In the genomic region with DNA sequence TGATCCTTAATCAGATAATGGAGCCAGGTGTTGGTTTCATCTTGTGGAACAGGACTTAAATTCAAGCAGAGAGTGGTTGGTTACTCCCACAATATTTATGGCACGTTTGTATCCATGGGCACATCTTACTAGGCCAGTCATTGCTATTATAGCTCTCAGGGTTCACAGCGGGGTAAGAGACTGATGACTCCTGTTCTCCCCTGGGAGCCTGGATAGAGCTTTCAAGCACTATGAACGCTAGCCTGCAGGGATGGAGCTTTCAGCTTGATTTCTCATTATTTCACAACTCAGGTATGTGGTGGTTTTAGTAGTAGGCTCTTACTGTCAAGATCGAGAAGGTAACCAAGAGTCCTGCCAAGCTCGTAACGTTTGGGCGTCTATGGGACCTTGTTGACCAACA, we compare ENCODE assay signal across 50 mouse cellular contexts. TPM values are rescaled to one million over a fixed set of nuclear protein-coding genes. Genes with fewer than 3 reads are reported as not detected.
"Had no signal": no experiment of that assay in that cellular context is flagged by ENCODE, and none has a peak within 500 bp of the region (broad histone marks: within the 10 kb centered on the region; RNA-seq: fewer than 3 reads in every experiment).

No protein-coding gene starts in this region.

- H3K4me2 ChIP-seq: heart, embryonic 11.5 days; heart, embryonic 13.5 days; heart, embryonic 15.5 days; hindbrain, embryonic 12.5 days; hindbrain, embryonic 13.5 days; hindbrain, embryonic 14.5 days; hindbrain, embryonic 15.5 days; intestine, embryonic 15.5 days; kidney, embryonic 15.5 days had no signal

- H3K4me3 ChIP-seq: heart, embryonic 13.5 days; heart, embryonic 15.5 days; hindbrain, embryonic 10.5 days; hindbrain, embryonic 12.5 days; hindbrain, embryonic 13.5 days; hindbrain, embryonic 15.5 days; intestine, embryonic 15.5 days; kidney, embryonic 15.5 days; layer of hippocampus, adult 2 months; left cerebral cortex, adult 2 months had no signal

- H3K4me1 ChIP-seq: heart, embryonic 13.5 days; heart, embryonic 15.5 days; hindbrain, embryonic 10.5 days; hindbrain, embryonic 12.5 days; hindbrain, embryonic 13.5 days; hindbrain, embryonic 15.5 days; intestine, embryonic 15.5 days; kidney, embryonic 15.5 days had no signal

- H3K36me3 ChIP-seq: heart, embryonic 13.5 days; heart, embryonic 15.5 days; hindbrain, embryonic 10.5 days; hindbrain, embryonic 12.5 days; hindbrain, embryonic 13.5 days; hindbrain, embryonic 15.5 days; intestine, embryonic 15.5 days; kidney, embryonic 15.5 days had no signal

- H3K9me3 ChIP-seq: heart, embryonic 13.5 days; heart, embryonic 15.5 days; hindbrain, embryonic 10.5 days; hindbrain, embryonic 12.5 days; hindbrain, embryonic 13.5 days; hindbrain, embryonic 15.5 days; intestine, embryonic 15.5 days; kidney, embryonic 15.5 days had no signal

- ATAC-seq: hindbrain, embryonic 16.5 days; hindbrain, postnatal 0 days; inflammation-experienced regulatory T-cells, adult 6 months; intestine, embryonic 15.5 days; intestine, embryonic 16.5 days; intestine, postnatal 0 days had no signal

- H3K27me3 ChIP-seq: heart, embryonic 13.5 days; heart, embryonic 15.5 days; hindbrain, embryonic 12.5 days; hindbrain, embryonic 13.5 days; hindbrain, embryonic 15.5 days; intestine, embryonic 15.5 days; kidney, embryonic 15.5 days had no signal

- H3K27ac ChIP-seq: heart, embryonic 13.5 days; heart, embryonic 15.5 days; hindbrain, embryonic 10.5 days; hindbrain, embryonic 12.5 days; hindbrain, embryonic 13.5 days; hindbrain, embryonic 14.5 days; hindbrain, embryonic 15.5 days; hindbrain, postnatal 0 days; intestine, embryonic 15.5 days; kidney, embryonic 15.5 days; kidney, postnatal 0 days; layer of hippocampus, adult 2 months; left cerebral cortex, adult 2 months had no signal

- H3K9ac ChIP-seq: heart, embryonic 13.5 days; heart, embryonic 15.5 days; hindbrain, embryonic 12.5 days; hindbrain, embryonic 13.5 days; hindbrain, embryonic 14.5 days; hindbrain, embryonic 15.5 days; intestine, embryonic 15.5 days; kidney, embryonic 15.5 days had no signal

- DNase-seq: heart, postnatal 10 days; heart, postnatal 14 days; heart, postnatal 36 days; heart, postnatal 4 days; kidney, adult 11 months; kidney, adult 18-20 months; kidney, adult 2 months; kidney, adult 8-10 months; kidney, adult 9 months; kidney, postnatal 10 days; kidney, postnatal 14 days; kidney, postnatal 25 days; kidney, postnatal 4 days; layer of hippocampus, adult 9-11 months; layer of hippocampus, postnatal 36 days had no signal

RNA-seq across cellular contexts. Expression of a gene that starts 7.5 kb away (rescaled TPM):
- total RNA-seq: heart, postnatal 10 days; heart, postnatal 14 days; heart, postnatal 25 days; heart, postnatal 36 days; heart, postnatal 4 days; hematopoietic stem cell, adult 5-6 weeks; hindbrain, postnatal 0 days; layer of hippocampus, adult 18-20 months; layer of hippocampus, adult 2 months; layer of hippocampus, adult 8-10 months; layer of hippocampus, postnatal 10 days; layer of hippocampus, postnatal 14 days; layer of hippocampus, postnatal 25 days; left cerebral cortex, adult 18-20 months; left cerebral cortex, adult 2 months; left cerebral cortex, adult 8-10 months had no signal
- polyA plus RNA-seq: heart, embryonic 13.5 days; heart, embryonic 14.5 days; heart, embryonic 15.5 days; heart, embryonic 16.5 days; heart, postnatal 0 days; hindbrain, embryonic 10.5 days; hindbrain, embryonic 11.5 days; hindbrain, embryonic 12.5 days; hindbrain, embryonic 13.5 days; hindbrain, embryonic 16.5 days; hindbrain, postnatal 0 days; inflammation-experienced regulatory T-cells, adult 6 months; intestine, embryonic 14.5 days; intestine, embryonic 15.5 days; intestine, embryonic 16.5 days; intestine, postnatal 0 days; kidney, adult 2 months; kidney, embryonic 14.5 days; kidney, embryonic 15.5 days; kidney, embryonic 16.5 days; kidney, postnatal 0 days; large intestine, adult 2 months had no signal
